Mouse (Mus musculus): Measurements from ENCODE around the gene Muc4. TPM values are rescaled to one million over a fixed set of nuclear protein-coding genes. Genes with fewer than 3 reads are reported as not detected.

Muc4 gene
- polyA plus RNA-seq, 1 experiment from 2014 or later: 0.41 TPM

DNA sequence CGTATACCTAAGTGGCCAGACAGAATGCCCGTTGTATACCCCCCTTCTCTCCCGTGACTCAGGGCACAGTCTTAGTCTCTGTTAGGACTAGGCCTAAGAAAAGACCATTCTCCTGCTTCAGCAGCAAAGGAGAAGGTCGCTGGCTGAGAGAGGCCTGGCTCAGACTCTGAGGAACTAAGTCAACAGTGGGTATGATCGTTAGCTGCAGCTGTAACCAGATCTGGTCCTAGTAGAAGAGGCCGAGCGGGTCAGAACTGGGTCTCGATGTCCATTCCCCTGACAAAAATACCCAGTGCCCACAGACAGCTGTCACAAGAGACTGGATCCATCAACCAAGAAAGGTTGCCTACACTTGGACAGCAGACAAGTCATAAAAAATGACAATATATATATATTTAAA lies 87.8 kb downstream of the Muc4 start:
- DNase-seq (ENCODE audit: low spot score) (no peak), ATAC-seq (replicated peaks; ENCODE audit: low FRiP score) (no peak)
- Histone ChIP-seq H3K9ac (ENCODE audit: low read depth, low read length) (no peak overlapping the region), H3K36me3 (ENCODE audit: control insufficient read depth, insufficient read depth, low read length) (peaks cover 14% of the 10 kb centered on the region), H3K27me3 (replicated peaks; ENCODE audit: control insufficient read depth, insufficient read depth, low read length) (no peaks in the 10 kb centered on the region), H3K4me1 (replicated peaks; ENCODE audit: control insufficient read depth, insufficient read depth, low read length) (peaks cover 6% of the 10 kb centered on the region), H3K4me3 (ENCODE audit: low read depth, low read length) (no peak overlapping the region), H3K9me3 (ENCODE audit: control insufficient read depth, low read length) (no peaks in the 10 kb centered on the region), H3K27ac (ENCODE audit: low read depth, low read length) (no peak overlapping the region), H3K4me2 (no peak overlapping the region)
- WGBS: 87% methylated on average over 8 of the region's 8 CpGs

DNA sequence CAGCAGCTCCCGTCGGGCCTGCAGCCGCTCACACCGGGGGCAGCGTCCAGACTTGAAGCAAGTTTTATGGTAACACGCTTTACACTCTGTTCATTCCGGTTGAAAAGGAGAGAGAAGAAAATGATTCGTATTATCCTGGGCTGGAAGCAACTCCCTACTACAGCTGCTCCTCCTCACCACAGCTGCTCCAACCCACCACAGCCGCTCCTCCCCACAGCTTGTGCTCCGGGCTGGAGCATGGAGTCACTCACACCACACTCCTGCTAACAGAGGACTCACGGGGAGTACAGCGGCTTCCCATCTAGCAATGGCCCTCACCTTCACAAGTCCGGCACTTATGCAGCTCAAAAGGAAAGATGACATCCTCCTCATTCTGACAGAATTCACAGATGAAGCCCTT lies 88.4 kb downstream of the Muc4 start:
- Histone ChIP-seq H3K27me3 (replicated peaks; ENCODE audit: control insufficient read depth, insufficient read depth, low read length) (no peaks in the 10 kb centered on the region), H3K4me3 (ENCODE audit: low read depth, low read length) (no peak overlapping the region), H3K4me2 (no peak overlapping the region), H3K36me3 (ENCODE audit: control insufficient read depth, insufficient read depth, low read length) (peaks cover 16% of the 10 kb centered on the region), H3K4me1 (replicated peaks; ENCODE audit: control insufficient read depth, insufficient read depth, low read length) (peaks cover 6% of the 10 kb centered on the region), H3K27ac (ENCODE audit: low read depth, low read length) (no peak overlapping the region), H3K9ac (ENCODE audit: low read depth, low read length) (no peak overlapping the region), H3K9me3 (ENCODE audit: control insufficient read depth, low read length) (no peaks in the 10 kb centered on the region)
- 92% methylated on average over 13 of the region's 13 CpGs for WGBS
- DNase-seq (ENCODE audit: low spot score): no peak
- ATAC-seq (replicated peaks; ENCODE audit: low FRiP score): no peak

DNA sequence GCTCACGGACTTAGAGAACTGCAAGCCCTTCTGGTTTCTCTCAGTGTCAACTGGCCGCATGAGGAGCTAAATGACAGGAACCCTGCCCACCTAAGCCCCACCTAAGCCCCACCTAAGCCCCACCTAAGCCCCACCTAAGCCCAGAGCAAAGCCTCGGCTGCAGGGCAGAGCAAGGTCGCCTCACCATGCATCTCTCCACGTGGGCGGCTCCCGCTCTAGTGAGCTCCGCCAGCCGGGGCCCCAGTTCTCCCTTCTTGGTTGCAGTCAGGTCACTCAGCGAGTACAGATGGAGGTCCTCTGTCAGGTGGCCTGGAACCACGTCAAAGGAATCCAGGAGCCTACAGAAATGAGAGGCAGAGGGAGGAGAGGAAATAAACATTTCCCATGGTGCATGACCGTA lies 89.7 kb downstream of the Muc4 start:
- Histone ChIP-seq H3K27ac (ENCODE audit: low read depth, low read length) (no peak overlapping the region), H3K9me3 (ENCODE audit: control insufficient read depth, low read length) (no peaks in the 10 kb centered on the region), H3K36me3 (ENCODE audit: control insufficient read depth, insufficient read depth, low read length) (peaks cover 16% of the 10 kb centered on the region), H3K27me3 (replicated peaks; ENCODE audit: control insufficient read depth, insufficient read depth, low read length) (no peaks in the 10 kb centered on the region), H3K4me2 (no peak overlapping the region), H3K4me3 (ENCODE audit: low read depth, low read length) (no peak overlapping the region), H3K4me1 (replicated peaks; ENCODE audit: control insufficient read depth, insufficient read depth, low read length) (peaks cover 6% of the 10 kb centered on the region), H3K9ac (ENCODE audit: low read depth, low read length) (no peak overlapping the region)
- ATAC-seq (replicated peaks; ENCODE audit: low FRiP score): no peak
- 76% methylated on average over 12 of the region's 12 CpGs for WGBS
- DNase-seq (ENCODE audit: low spot score): no peak

DNA sequence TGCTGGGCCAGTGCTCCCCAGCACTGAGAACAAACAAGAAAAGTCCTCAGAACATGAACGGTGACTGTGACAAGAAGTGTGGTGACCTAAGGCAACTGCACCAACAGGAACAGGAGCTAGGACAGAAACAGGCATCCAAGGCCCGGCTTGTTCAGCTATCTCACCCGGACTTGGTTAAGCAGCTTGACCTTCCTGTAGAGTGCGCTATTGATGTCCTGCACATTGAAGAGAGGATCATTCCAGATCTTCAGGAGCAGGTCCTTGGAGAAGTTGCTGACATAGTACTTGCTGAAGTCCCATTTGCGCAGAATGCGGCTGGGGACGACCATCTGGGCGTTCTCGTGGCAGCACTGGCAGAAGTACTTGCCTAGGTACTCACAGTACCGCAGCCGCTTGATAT lies 90.8 kb downstream of the Muc4 start:
- H3K27ac ChIP-seq (ENCODE audit: low read depth, low read length): no peak overlapping the region
- no peak overlapping the region for H3K4me2 ChIP-seq
- WGBS: 95% methylated on average over 11 of the region's 11 CpGs
- peaks cover 6% of the 10 kb centered on the region for H3K4me1 ChIP-seq (replicated peaks; ENCODE audit: control insufficient read depth, insufficient read depth, low read length)
- ATAC-seq (replicated peaks; ENCODE audit: low FRiP score): no peak
- H3K9me3 ChIP-seq (ENCODE audit: control insufficient read depth, low read length): no peaks in the 10 kb centered on the region
- peaks cover 16% of the 10 kb centered on the region for H3K36me3 ChIP-seq (ENCODE audit: control insufficient read depth, insufficient read depth, low read length)
- no peak for DNase-seq (ENCODE audit: low spot score)
- H3K9ac ChIP-seq (ENCODE audit: low read depth, low read length): no peak overlapping the region
- no peaks in the 10 kb centered on the region for H3K27me3 ChIP-seq (replicated peaks; ENCODE audit: control insufficient read depth, insufficient read depth, low read length)
- H3K4me3 ChIP-seq (ENCODE audit: low read depth, low read length): no peak overlapping the region

DNA sequence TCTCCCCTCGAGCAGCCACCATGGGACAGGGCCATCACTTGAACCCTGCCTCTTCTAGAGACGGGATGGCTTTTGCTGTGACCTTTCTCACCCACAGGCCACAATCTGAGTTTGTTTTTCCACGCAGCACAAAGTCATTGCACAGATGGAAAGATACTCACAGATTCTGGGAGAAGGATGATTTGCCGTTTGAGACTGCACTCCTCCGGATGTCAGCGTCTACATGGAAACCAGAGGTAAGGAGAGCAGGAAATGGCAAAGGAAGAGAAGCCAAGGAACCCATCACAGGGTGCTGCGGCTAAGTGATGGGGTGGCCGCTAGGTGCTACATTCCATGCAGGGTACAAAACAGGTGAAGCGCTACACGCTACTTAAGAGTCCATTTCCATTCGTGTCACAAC lies 93.4 kb downstream of the Muc4 start:
- 88% methylated on average over 11 of the region's 11 CpGs for WGBS
- peaks cover 13% of the 10 kb centered on the region; the same call in 1 of the 2 replicates for H3K36me3 ChIP-seq (ENCODE audit: control insufficient read depth, insufficient read depth, low read length)
- no peak overlapping the region for H3K4me3 ChIP-seq (ENCODE audit: low read depth, low read length)
- DNase-seq (ENCODE audit: low spot score) (no peak), ATAC-seq (replicated peaks; ENCODE audit: low FRiP score) (no peak)
- no peak overlapping the region for H3K4me2 ChIP-seq
- H3K27ac ChIP-seq (ENCODE audit: low read depth, low read length): no peak overlapping the region
- H3K27me3 ChIP-seq (replicated peaks; ENCODE audit: control insufficient read depth, insufficient read depth, low read length): no peaks in the 10 kb centered on the region
- H3K4me1 ChIP-seq (replicated peaks; ENCODE audit: control insufficient read depth, insufficient read depth, low read length): no peaks in the 10 kb centered on the region
- H3K9ac ChIP-seq (ENCODE audit: low read depth, low read length): no peak overlapping the region
- H3K9me3 ChIP-seq (ENCODE audit: control insufficient read depth, low read length): no peaks in the 10 kb centered on the region

DNA sequence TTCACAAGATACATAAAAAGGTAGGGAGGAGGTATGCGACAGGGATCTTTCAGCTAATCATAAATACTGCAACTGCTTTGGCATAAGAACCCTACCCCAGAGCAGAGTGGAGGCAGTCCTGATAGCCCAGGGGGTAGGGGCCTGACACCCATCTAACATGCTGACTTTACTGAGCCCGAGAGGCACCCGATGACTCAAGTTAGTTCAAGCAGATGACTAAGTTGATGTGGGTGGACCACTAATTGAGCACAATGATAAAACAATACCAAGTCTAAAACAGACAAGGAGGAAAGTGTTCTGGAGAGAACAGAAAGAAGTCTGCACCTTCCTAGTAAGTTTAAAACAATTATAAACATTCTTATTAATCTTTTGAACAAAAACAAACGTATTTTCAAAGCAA lies 95.8 kb downstream of the Muc4 start:
- H3K36me3 ChIP-seq (ENCODE audit: control insufficient read depth, insufficient read depth, low read length): peaks cover 6% of the 10 kb centered on the region; the same call in 1 of the 2 replicates
- 83% methylated on average over 4 of the region's 4 CpGs for WGBS
- H3K9me3 ChIP-seq (ENCODE audit: control insufficient read depth, low read length): no peaks in the 10 kb centered on the region
- H3K4me1 ChIP-seq (replicated peaks; ENCODE audit: control insufficient read depth, insufficient read depth, low read length): no peaks in the 10 kb centered on the region
- no peak for DNase-seq (ENCODE audit: low spot score)
- no peak overlapping the region for H3K4me2 ChIP-seq
- H3K27ac ChIP-seq (ENCODE audit: low read depth, low read length): no peak overlapping the region
- H3K4me3 ChIP-seq (ENCODE audit: low read depth, low read length): no peak overlapping the region
- no peak for ATAC-seq (replicated peaks; ENCODE audit: low FRiP score)
- no peaks in the 10 kb centered on the region for H3K27me3 ChIP-seq (replicated peaks; ENCODE audit: control insufficient read depth, insufficient read depth, low read length)
- no peak overlapping the region for H3K9ac ChIP-seq (ENCODE audit: low read depth, low read length)

Other genes with a start within 250 kb of the Muc4 start
- gene Slc51a, start 248.0 kb upstream of the Muc4 start, polyA plus RNA-seq (2014; fragmentation: Nextera tagmentation; extraction: Ambion mirVana): 1.3 TPM in 2 replicates
- not detected in 2 replicates for gene Zdhhc19, start 239.6 kb upstream of the Muc4 start, polyA plus RNA-seq (2014; fragmentation: Nextera tagmentation; extraction: Ambion mirVana)
- 220 and 245 TPM in 2 replicates for gene Tfrc, start 127.0 kb upstream of the Muc4 start, polyA plus RNA-seq (2014; fragmentation: Nextera tagmentation; extraction: Ambion mirVana)
- gene Tnk2, start 92.0 kb upstream of the Muc4 start, polyA plus RNA-seq (2014; fragmentation: Nextera tagmentation; extraction: Ambion mirVana): 10.8 and 11.6 TPM in 2 replicates
- not detected in 2 replicates for gene Muc20, start 61.5 kb downstream of the Muc4 start, polyA plus RNA-seq (2014; fragmentation: Nextera tagmentation; extraction: Ambion mirVana)
- not detected in 2 replicates for gene Smbd1, start 74.6 kb downstream of the Muc4 start, polyA plus RNA-seq (2014; fragmentation: Nextera tagmentation; extraction: Ambion mirVana)
- 79.9 and 92.7 TPM in 2 replicates for gene Fyttd1, start 141.6 kb downstream of the Muc4 start, polyA plus RNA-seq (2014; fragmentation: Nextera tagmentation; extraction: Ambion mirVana)
- gene Rubcn, start 141.9 kb downstream of the Muc4 start, polyA plus RNA-seq (2014; fragmentation: Nextera tagmentation; extraction: Ambion mirVana): 10.6 and 11.0 TPM in 2 replicates
- gene Lrch3, start 178.2 kb downstream of the Muc4 start, polyA plus RNA-seq (2014; fragmentation: Nextera tagmentation; extraction: Ambion mirVana): 15.9 and 16.3 TPM in 2 replicates